Mouse (Mus musculus): Measurements from ENCODE around the gene Gpr75. TPM values are rescaled to one million over a fixed set of nuclear protein-coding genes. Genes with fewer than 3 reads are reported as not detected.

The Gpr75 gene
- 0.29 and 0.39 TPM in 2 replicates for polyA plus RNA-seq (2014; fragmentation: Nextera tagmentation; extraction: Ambion mirVana)

DNA sequence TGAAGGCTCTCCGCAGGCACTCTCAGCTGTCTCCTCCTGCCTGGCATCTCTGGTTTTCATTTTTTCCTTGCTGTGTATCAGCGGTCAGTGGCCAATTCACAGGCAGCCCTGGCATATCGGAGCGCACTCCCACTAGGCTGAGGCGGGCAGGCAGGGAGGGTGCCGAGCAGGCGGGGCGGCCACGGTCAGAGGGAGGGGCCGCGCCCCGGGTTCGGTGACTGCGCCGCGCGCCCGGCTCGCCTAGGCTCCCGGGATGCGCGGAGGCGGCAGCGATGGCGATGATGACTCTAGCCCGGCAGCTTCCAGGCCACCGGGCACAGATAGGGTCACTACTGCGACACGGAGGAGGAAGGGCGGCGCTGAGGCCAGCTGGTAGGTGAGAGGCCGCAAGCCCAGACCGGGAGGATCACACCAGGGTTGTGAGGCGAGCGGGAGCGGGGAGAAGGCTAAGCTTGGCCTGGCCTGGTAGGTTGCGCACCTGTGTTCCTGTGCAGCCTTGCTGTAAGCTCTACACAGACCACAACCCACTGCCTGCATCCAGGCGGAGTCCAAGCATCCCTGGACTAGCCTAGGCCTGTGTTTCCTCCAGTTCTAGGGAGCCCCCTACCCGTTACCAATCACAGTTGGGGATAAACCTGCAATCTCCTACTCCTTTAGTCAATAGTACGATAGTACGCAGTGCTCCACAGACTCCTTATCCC is at the start of gene Gpr75, which contains the start of gene Asb3:
TSS of gene Gpr75 (plus strand) at position 188 of the 701 bp plus-strand sequence.
TSS of gene Asb3 (plus strand) at position 246 of the 701 bp plus-strand sequence.
- H3K4me3 ChIP-seq (ENCODE audit: low read depth, low read length), result peak within 1 kb of the TSS; percentile 51
- peak within 1 kb of the TSS; percentile 90 for H3K4me2 ChIP-seq (ENCODE audit: low read depth, low read length)
- DNase-seq (ENCODE audit: low spot score) (peak; percentile 48), ATAC-seq (ENCODE audit: low read depth) (peak; percentile 95)
- no peaks in the 10 kb centered on the region for H3K9me3 ChIP-seq (ENCODE audit: control insufficient read depth, low read length)
- no peaks in the 10 kb centered on the region for H3K4me1 ChIP-seq (ENCODE audit: control insufficient read depth, insufficient read depth, low read length)
- no peaks in the 10 kb centered on the region for H3K27me3 ChIP-seq (replicated peaks; ENCODE audit: control insufficient read depth, insufficient read depth, low read length)
- H3K9ac ChIP-seq (ENCODE audit: low read depth, low read length), result peak within 1 kb of the TSS; percentile 66
- H3K36me3 ChIP-seq (ENCODE audit: control insufficient read depth, insufficient read depth, low read length), result peaks cover 1% of the 10 kb centered on the region; the same call in 1 of the 2 replicates
- WGBS, result 5% methylated on average over 33 of the region's 41 CpGs
- H3K27ac ChIP-seq (replicated peaks; ENCODE audit: low read depth, low read length), result no peak within 1 kb of the TSS

DNA sequence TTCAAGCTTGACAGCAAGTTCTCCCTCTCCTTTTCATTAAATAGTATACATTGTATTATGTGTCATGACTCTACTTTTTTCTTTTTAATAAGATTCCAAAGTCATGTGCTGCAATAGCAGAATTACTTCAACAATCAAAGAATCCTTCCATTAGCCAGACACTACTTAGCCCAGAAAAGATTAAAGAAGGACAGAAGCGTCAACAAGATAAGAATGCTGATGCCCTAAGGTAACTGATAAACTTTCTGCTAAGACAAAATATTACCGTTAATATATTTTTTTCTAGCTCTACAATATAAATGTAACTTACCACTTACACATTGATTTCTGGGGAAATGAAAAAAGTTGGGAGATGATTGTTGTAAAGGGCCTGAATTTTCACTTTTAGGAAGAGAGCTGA is 46.4 kb upstream of the Gpr75 start:
- H3K9ac ChIP-seq (ENCODE audit: low read depth, low read length), result no peak overlapping the region
- over 99% methylated on average over 2 of the region's 2 CpGs for WGBS
- no peaks in the 10 kb centered on the region for H3K4me1 ChIP-seq (ENCODE audit: control insufficient read depth, insufficient read depth, low read length)
- H3K27ac ChIP-seq (replicated peaks; ENCODE audit: low read depth, low read length), result no peak overlapping the region
- H3K36me3 ChIP-seq (ENCODE audit: control insufficient read depth, insufficient read depth, low read length), result peaks cover 75% of the 10 kb centered on the region
- no peak overlapping the region for H3K4me2 ChIP-seq (ENCODE audit: low read depth, low read length)
- H3K4me3 ChIP-seq (ENCODE audit: low read depth, low read length), result no peak overlapping the region
- ATAC-seq (ENCODE audit: low read depth), result no peak
- H3K9me3 ChIP-seq (ENCODE audit: control insufficient read depth, low read length), result no peaks in the 10 kb centered on the region
- DNase-seq (ENCODE audit: low spot score), result no peak
- no peaks in the 10 kb centered on the region for H3K27me3 ChIP-seq (replicated peaks; ENCODE audit: control insufficient read depth, insufficient read depth, low read length)

DNA sequence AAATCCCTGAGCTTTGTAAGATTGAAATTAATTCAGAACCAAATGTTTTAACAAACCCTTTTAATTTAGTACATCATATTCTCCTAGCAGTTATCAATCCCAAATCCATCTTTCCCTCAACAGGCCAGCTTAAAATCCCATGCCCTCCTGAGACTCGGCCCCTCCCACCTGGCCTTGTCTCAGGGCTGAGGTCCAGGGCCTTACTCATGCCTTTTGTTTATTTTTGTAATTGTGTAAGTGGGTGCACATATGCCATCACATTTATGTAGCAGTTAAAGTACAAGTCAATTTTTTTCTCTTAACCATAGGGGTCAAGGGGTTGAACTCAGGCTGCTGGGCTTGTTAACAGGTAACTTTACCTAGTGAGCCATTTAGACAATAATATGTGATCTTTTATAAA is 40.8 kb upstream of the Gpr75 start:
- 85% methylated on average over 1 of the region's 1 CpGs for WGBS
- Histone ChIP-seq H3K27ac (replicated peaks; ENCODE audit: low read depth, low read length) (no peak overlapping the region), H3K4me2 (ENCODE audit: low read depth, low read length) (no peak overlapping the region), H3K27me3 (replicated peaks; ENCODE audit: control insufficient read depth, insufficient read depth, low read length) (no peaks in the 10 kb centered on the region), H3K4me3 (ENCODE audit: low read depth, low read length) (no peak overlapping the region), H3K9ac (ENCODE audit: low read depth, low read length) (no peak overlapping the region), H3K36me3 (ENCODE audit: control insufficient read depth, insufficient read depth, low read length) (peaks cover 63% of the 10 kb centered on the region), H3K4me1 (ENCODE audit: control insufficient read depth, insufficient read depth, low read length) (no peaks in the 10 kb centered on the region), H3K9me3 (ENCODE audit: control insufficient read depth, low read length) (no peaks in the 10 kb centered on the region)
- no peak for DNase-seq (ENCODE audit: low spot score)
- no peak for ATAC-seq (ENCODE audit: low read depth)

DNA sequence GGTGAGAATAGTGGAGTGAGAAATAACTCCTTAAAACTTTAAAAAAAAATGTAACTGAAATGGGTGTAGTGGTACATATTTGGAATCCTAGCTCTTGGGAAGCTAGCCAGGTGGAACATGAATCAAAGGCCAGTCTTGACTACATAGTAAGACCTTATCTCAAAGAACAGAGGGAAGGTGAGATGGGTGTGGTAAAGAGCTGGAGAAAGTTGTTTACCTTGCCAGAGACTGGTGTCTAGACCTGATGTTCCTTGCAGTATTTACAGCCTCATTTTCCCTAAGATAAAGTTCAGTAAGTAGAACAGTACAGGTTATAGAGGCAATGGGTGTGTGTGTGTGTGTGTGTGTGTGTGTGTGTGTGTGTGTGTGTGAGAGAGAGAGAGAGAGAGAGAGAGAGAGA is 12.7 kb upstream of the Gpr75 start:
- no peak for ATAC-seq (ENCODE audit: low read depth)
- H3K4me3 ChIP-seq (ENCODE audit: low read depth, low read length), result no peak overlapping the region
- peaks cover 55% of the 10 kb centered on the region for H3K36me3 ChIP-seq (ENCODE audit: control insufficient read depth, insufficient read depth, low read length)
- no peak overlapping the region for H3K4me2 ChIP-seq (ENCODE audit: low read depth, low read length)
- no peak for DNase-seq (ENCODE audit: low spot score)
- peaks cover 4% of the 10 kb centered on the region; the same call in 1 of the 2 replicates for H3K9me3 ChIP-seq (ENCODE audit: control insufficient read depth, low read length)
- no peak overlapping the region for H3K27ac ChIP-seq (replicated peaks; ENCODE audit: low read depth, low read length)
- no peaks in the 10 kb centered on the region for H3K4me1 ChIP-seq (ENCODE audit: control insufficient read depth, insufficient read depth, low read length)
- H3K9ac ChIP-seq (ENCODE audit: low read depth, low read length), result no peak overlapping the region
- H3K27me3 ChIP-seq (replicated peaks; ENCODE audit: control insufficient read depth, insufficient read depth, low read length), result no peaks in the 10 kb centered on the region

DNA sequence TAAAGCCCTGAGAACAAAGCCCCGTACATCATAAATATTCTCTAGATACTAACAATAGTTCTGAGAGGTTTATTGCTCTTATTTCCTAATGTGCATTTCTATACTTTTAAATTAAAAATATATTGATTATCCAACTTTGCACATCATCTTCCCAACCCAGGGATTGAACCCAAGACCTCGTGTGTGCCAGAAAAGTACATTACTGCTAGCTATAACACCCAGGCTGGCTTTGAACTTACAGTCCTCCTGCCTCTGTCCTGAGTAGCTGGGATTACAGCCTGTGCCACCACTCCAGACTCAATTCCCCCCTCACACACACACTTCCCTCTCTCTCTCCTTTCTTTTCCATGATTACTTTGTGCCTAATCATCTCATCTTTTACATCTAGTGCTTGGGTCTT is 3.0 kb downstream of the Gpr75 start:
- no peak overlapping the region for H3K4me3 ChIP-seq (ENCODE audit: low read depth, low read length)
- ATAC-seq (ENCODE audit: low read depth) (no peak), DNase-seq (ENCODE audit: low spot score) (no peak)
- H3K4me2 ChIP-seq (ENCODE audit: low read depth, low read length), result no peak overlapping the region
- H3K27me3 ChIP-seq (replicated peaks; ENCODE audit: control insufficient read depth, insufficient read depth, low read length), result no peaks in the 10 kb centered on the region
- H3K9me3 ChIP-seq (ENCODE audit: control insufficient read depth, low read length), result no peaks in the 10 kb centered on the region
- WGBS, result 88% methylated on average over 2 of the region's 2 CpGs
- no peak overlapping the region for H3K9ac ChIP-seq (ENCODE audit: low read depth, low read length)
- no peaks in the 10 kb centered on the region for H3K4me1 ChIP-seq (ENCODE audit: control insufficient read depth, insufficient read depth, low read length)
- H3K27ac ChIP-seq (replicated peaks; ENCODE audit: low read depth, low read length), result no peak overlapping the region
- H3K36me3 ChIP-seq (ENCODE audit: control insufficient read depth, insufficient read depth, low read length), result no peaks in the 10 kb centered on the region

DNA sequence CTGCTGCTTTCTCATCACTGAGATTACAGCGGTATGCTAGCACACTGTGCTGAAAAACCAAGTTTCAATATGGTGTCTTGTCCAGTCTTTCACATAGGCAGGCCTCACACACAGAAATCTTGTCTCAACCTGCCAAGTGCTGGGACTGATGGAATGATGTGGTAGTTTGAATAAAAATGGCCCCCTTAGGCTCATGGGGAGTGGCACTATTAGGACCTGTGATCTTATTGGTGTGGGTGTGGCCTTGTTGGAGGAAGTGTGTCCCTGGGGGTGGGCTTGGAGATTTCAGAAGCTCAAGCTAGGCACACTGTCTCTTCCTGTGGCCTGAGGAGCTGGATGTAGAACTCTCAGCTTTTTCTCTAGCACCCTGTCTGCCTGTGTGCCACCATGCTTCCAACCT is 11.0 kb downstream of the Gpr75 start:
- Histone ChIP-seq H3K4me1 (ENCODE audit: control insufficient read depth, insufficient read depth, low read length) (no peaks in the 10 kb centered on the region), H3K27me3 (replicated peaks; ENCODE audit: control insufficient read depth, insufficient read depth, low read length) (no peaks in the 10 kb centered on the region), H3K4me3 (ENCODE audit: low read depth, low read length) (no peak overlapping the region), H3K27ac (replicated peaks; ENCODE audit: low read depth, low read length) (no peak overlapping the region), H3K9ac (ENCODE audit: low read depth, low read length) (no peak overlapping the region), H3K4me2 (ENCODE audit: low read depth, low read length) (no peak overlapping the region), H3K36me3 (ENCODE audit: control insufficient read depth, insufficient read depth, low read length) (no peaks in the 10 kb centered on the region), H3K9me3 (ENCODE audit: control insufficient read depth, low read length) (no peaks in the 10 kb centered on the region)
- DNase-seq (ENCODE audit: low spot score) (no peak), ATAC-seq (ENCODE audit: low read depth) (no peak)
- 91% methylated on average over 1 of the region's 1 CpGs for WGBS

DNA sequence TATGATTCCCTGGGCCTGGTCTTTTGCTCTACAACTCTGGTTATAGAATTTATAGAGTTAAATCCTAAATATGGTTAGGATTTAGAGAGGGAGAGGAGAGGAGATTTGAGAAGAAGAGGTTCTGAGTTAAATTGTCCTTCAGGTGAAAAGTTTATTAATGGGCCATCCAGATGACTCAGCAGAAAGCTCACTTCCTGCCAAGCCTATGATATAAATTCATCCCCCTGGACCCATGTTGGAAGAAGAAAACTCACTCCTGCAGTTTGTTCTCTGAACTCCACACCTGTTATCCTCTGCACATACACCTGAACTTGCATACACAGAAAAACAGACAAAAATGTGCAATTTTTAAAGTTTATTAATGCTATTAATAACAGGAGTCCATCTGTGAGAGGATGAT is 14.2 kb downstream of the Gpr75 start:
- Histone ChIP-seq H3K36me3 (ENCODE audit: control insufficient read depth, insufficient read depth, low read length) (no peaks in the 10 kb centered on the region), H3K27ac (replicated peaks; ENCODE audit: low read depth, low read length) (no peak overlapping the region), H3K4me1 (ENCODE audit: control insufficient read depth, insufficient read depth, low read length) (no peaks in the 10 kb centered on the region), H3K9me3 (ENCODE audit: control insufficient read depth, low read length) (no peaks in the 10 kb centered on the region), H3K4me3 (ENCODE audit: low read depth, low read length) (no peak overlapping the region), H3K4me2 (ENCODE audit: low read depth, low read length) (no peak overlapping the region), H3K27me3 (replicated peaks; ENCODE audit: control insufficient read depth, insufficient read depth, low read length) (no peaks in the 10 kb centered on the region), H3K9ac (ENCODE audit: low read depth, low read length) (no peak overlapping the region)
- no peak for DNase-seq (ENCODE audit: low spot score)
- ATAC-seq (ENCODE audit: low read depth), result no peak

DNA sequence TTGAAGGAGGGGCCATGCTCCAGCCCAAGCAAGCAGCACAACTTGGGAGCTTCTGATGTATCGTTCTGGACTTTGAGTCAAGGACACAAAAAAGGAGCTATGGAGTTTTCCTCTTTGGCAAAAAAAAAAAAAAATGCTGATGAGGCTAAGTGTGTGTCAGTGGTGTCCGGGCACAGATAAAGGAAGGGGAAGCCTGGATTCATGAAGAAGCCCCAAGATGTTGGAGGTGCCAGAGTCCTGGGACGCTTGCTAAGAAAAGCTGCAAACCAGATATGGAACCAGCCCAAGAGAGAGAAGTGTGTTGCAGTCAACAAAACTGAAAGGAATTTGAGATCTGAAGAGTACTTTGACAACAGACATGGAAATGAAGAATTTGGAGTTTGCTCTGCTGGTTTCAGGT is 27.2 kb downstream of the Gpr75 start:
- H3K27me3 ChIP-seq (replicated peaks; ENCODE audit: control insufficient read depth, insufficient read depth, low read length), result no peaks in the 10 kb centered on the region
- no peak overlapping the region for H3K27ac ChIP-seq (replicated peaks; ENCODE audit: low read depth, low read length)
- DNase-seq (ENCODE audit: low spot score) (no peak), ATAC-seq (ENCODE audit: low read depth) (no peak)
- no peaks in the 10 kb centered on the region for H3K36me3 ChIP-seq (ENCODE audit: control insufficient read depth, insufficient read depth, low read length)
- no peaks in the 10 kb centered on the region for H3K9me3 ChIP-seq (ENCODE audit: control insufficient read depth, low read length)
- H3K4me2 ChIP-seq (ENCODE audit: low read depth, low read length), result no peak overlapping the region
- WGBS, result 91% methylated on average over 3 of the region's 3 CpGs
- no peak overlapping the region for H3K4me3 ChIP-seq (ENCODE audit: low read depth, low read length)
- H3K9ac ChIP-seq (ENCODE audit: low read depth, low read length), result no peak overlapping the region
- H3K4me1 ChIP-seq (ENCODE audit: control insufficient read depth, insufficient read depth, low read length), result no peaks in the 10 kb centered on the region

DNA sequence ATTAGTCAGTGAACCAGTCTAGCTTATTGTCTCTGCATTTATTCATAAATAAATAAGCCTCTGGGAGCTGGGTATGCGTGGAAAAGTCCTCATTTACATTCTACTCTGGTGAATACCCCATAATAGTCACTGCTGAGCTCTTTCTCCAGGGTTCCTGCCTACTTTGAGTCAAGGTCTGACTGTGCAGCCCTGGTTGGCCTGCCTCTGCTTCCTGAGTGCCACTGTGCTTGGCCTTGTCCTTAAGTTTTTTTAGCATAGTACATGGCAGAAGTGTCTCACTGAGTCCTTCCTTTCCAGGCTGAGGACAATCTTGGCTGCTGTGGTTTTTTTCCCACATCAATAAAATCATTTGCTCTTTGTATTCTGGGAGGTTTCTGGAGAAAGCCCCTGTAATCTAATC is 35.5 kb downstream of the Gpr75 start:
- ATAC-seq (ENCODE audit: low read depth), result no peak
- Histone ChIP-seq H3K4me2 (ENCODE audit: low read depth, low read length) (no peak overlapping the region), H3K27me3 (replicated peaks; ENCODE audit: control insufficient read depth, insufficient read depth, low read length) (no peaks in the 10 kb centered on the region), H3K4me3 (ENCODE audit: low read depth, low read length) (no peak overlapping the region), H3K9ac (ENCODE audit: low read depth, low read length) (no peak overlapping the region), H3K9me3 (ENCODE audit: control insufficient read depth, low read length) (no peaks in the 10 kb centered on the region), H3K4me1 (ENCODE audit: control insufficient read depth, insufficient read depth, low read length) (no peaks in the 10 kb centered on the region), H3K27ac (replicated peaks; ENCODE audit: low read depth, low read length) (no peak overlapping the region), H3K36me3 (ENCODE audit: control insufficient read depth, insufficient read depth, low read length) (peaks cover 9% of the 10 kb centered on the region)
- DNase-seq (ENCODE audit: low spot score), result no peak
- WGBS, result 50% methylated on average over 1 of the region's 1 CpGs
